Mouse (Mus musculus) retina, postnatal 1 day (tissue): ENCODE measurements around the gene Rab31.

Experiments
- DNase-seq: peaks from one replicate; pipeline ENCODE4 v3.0.0-alpha.2; 2012

Gene Rab31

GRCm38 (mm10) chr17:65771951-65772934, at the start of gene Rab31:
TSS of gene Rab31 (minus strand) at chr17:65772752.
- peak; percentile 74 for DNase-seq

- DNase-seq = no peak
Observed at GRCm38 (mm10) chr17:65820197-65820596, 47.6 kb upstream of the Rab31 start.

- no peak for DNase-seq
Observed at GRCm38 (mm10) chr17:65813763-65814162, 41.2 kb upstream of the Rab31 start.

- no peak for DNase-seq
Observed at GRCm38 (mm10) chr17:65811032-65811431, 38.5 kb upstream of the Rab31 start.

- no peak for DNase-seq
Observed at GRCm38 (mm10) chr17:65806416-65806815, 33.9 kb upstream of the Rab31 start.

GRCm38 (mm10) chr17:65805966-65806365, 33.4 kb upstream of the Rab31 start:
- no peak for DNase-seq

GRCm38 (mm10) chr17:65802026-65802425, 29.5 kb upstream of the Rab31 start:
- DNase-seq = no peak

- no peak for DNase-seq
Observed at GRCm38 (mm10) chr17:65800451-65800850, 27.9 kb upstream of the Rab31 start.

GRCm38 (mm10) chr17:65799353-65799752, 26.8 kb upstream of the Rab31 start:
- DNase-seq = no peak

GRCm38 (mm10) chr17:65798446-65798845, 25.9 kb upstream of the Rab31 start:
- DNase-seq = no peak

- DNase-seq = no peak
Observed at GRCm38 (mm10) chr17:65796056-65796455, 23.5 kb upstream of the Rab31 start.

- DNase-seq = no peak
Observed at GRCm38 (mm10) chr17:65794096-65794850, 21.7 kb upstream of the Rab31 start.

- no peak for DNase-seq
Observed at GRCm38 (mm10) chr17:65793307-65793930, 20.9 kb upstream of the Rab31 start.

GRCm38 (mm10) chr17:65791161-65791560, 18.6 kb upstream of the Rab31 start:
- no peak for DNase-seq

GRCm38 (mm10) chr17:65789576-65789975, 17.0 kb upstream of the Rab31 start:
- DNase-seq = no peak

- DNase-seq = no peak
Observed at GRCm38 (mm10) chr17:65788542-65789291, 16.2 kb upstream of the Rab31 start.

GRCm38 (mm10) chr17:65787261-65787660, 14.7 kb upstream of the Rab31 start:
- DNase-seq = no peak

- DNase-seq = no peak
Observed at GRCm38 (mm10) chr17:65786225-65786624, 13.7 kb upstream of the Rab31 start.

- DNase-seq = no peak
Observed at GRCm38 (mm10) chr17:65785707-65786106, 13.2 kb upstream of the Rab31 start.

GRCm38 (mm10) chr17:65784610-65785140, 12.1 kb upstream of the Rab31 start:
- no peak for DNase-seq

GRCm38 (mm10) chr17:65783182-65784161, 10.9 kb upstream of the Rab31 start:
- DNase-seq = peak; percentile 80
